Mouse (Mus musculus): ENCODE measurements at regions not wholly inside any gene's neighbourhood (a gene's known extent, or its start where the extent isn't known, plus 50 kb on each side); places are given as distances from the start of the nearest gene placed in this dataset.
A peak's percentile ranks its signal among the peaks of the same experiment; 100 is the strongest.

DNA sequence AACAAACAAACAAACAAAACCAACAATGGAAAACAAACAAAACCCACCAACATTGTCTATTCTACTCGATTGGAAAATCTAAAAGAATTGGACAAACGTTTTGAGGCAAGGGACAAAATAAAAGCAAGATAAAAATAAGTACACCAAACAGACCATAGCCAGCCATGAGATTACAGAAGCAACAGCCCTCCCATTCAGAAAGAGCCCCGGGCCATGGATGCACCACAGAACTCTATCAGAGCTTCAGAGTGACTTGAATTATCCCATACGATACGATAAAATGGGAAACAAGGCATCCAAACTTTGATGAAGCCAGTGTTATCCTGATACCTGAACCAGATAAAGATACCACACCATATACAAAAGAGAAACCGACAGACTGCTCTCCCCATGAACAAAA lies 68.7 kb downstream of the Npepl1 start:
- H3K9ac ChIP-seq, result no peak overlapping the region
- no peaks in the 10 kb centered on the region for H3K9me3 ChIP-seq
- no peaks in the 10 kb centered on the region for H3K4me1 ChIP-seq
- no peak overlapping the region for H3K4me2 ChIP-seq (replicated peaks)
- H3K36me3 ChIP-seq, result no peaks in the 10 kb centered on the region
- no peak for ATAC-seq (ENCODE audit: low FRiP score, low read depth)
- no peaks in the 10 kb centered on the region for H3K27me3 ChIP-seq
- no peak overlapping the region for H3K4me3 ChIP-seq
- no peak overlapping the region for H3K27ac ChIP-seq
- 80% methylated on average over 6 of the region's 6 CpGs for WGBS

DNA sequence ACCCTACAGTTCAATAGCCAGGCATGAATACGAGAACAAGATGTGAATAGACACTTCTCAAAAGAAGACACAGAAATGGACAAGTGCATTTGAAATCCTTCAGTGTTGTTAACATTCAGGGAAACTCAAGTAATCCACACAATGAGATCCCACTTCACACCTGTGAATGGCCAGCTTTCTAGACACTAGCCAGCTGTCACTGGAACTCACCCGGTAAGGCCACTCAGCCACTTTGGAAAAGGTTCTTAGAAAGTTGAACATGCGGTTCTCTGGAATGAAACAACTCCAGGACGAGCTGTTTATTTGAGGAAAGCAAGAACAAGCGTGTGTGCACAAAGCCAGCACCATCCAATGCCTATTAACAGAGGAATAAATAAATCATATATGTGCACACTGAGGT lies 74.6 kb downstream of the Npepl1 start:
- H3K4me1 ChIP-seq, result no peaks in the 10 kb centered on the region
- no peak overlapping the region for H3K27ac ChIP-seq
- no peaks in the 10 kb centered on the region for H3K36me3 ChIP-seq
- WGBS, result 78% methylated on average over 5 of the region's 5 CpGs
- no peaks in the 10 kb centered on the region for H3K27me3 ChIP-seq
- no peaks in the 10 kb centered on the region for H3K9me3 ChIP-seq
- H3K4me3 ChIP-seq, result no peak overlapping the region
- H3K4me2 ChIP-seq (replicated peaks), result no peak overlapping the region
- ATAC-seq (ENCODE audit: low FRiP score, low read depth), result no peak
- no peak overlapping the region for H3K9ac ChIP-seq

GRCm38 (mm10) chr2:174191071-174191470 lies 80.9 kb downstream of the Npepl1 start:
- Histone ChIP-seq H3K27me3 (no peaks in the 10 kb centered on the region), H3K9ac (no peak overlapping the region), H3K4me2 (replicated peaks) (no peak overlapping the region), H3K4me1 (no peaks in the 10 kb centered on the region), H3K36me3 (no peaks in the 10 kb centered on the region), H3K4me3 (no peak overlapping the region), H3K27ac (no peak overlapping the region), H3K9me3 (peaks cover 11% of the 10 kb centered on the region; the same call in 1 of the 2 replicates)
- WGBS, result 93% methylated on average over 2 of the region's 2 CpGs
- ATAC-seq (ENCODE audit: low FRiP score, low read depth), result no peak

- WGBS, result 69% methylated on average over 2 of the region's 2 CpGs
- ATAC-seq (ENCODE audit: low FRiP score, low read depth), result no peak
- H3K27me3 ChIP-seq, result no peaks in the 10 kb centered on the region
- H3K27ac ChIP-seq, result no peak overlapping the region
- H3K9me3 ChIP-seq, result peaks cover 11% of the 10 kb centered on the region; the same call in 1 of the 2 replicates
- no peaks in the 10 kb centered on the region for H3K36me3 ChIP-seq
- H3K4me2 ChIP-seq (replicated peaks), result no peak overlapping the region
- no peaks in the 10 kb centered on the region for H3K4me1 ChIP-seq
- H3K9ac ChIP-seq, result no peak overlapping the region
- H3K4me3 ChIP-seq, result no peak overlapping the region
Measured at GRCm38 (mm10) chr2:174191516-174191915, 81.4 kb downstream of the Npepl1 start.

DNA sequence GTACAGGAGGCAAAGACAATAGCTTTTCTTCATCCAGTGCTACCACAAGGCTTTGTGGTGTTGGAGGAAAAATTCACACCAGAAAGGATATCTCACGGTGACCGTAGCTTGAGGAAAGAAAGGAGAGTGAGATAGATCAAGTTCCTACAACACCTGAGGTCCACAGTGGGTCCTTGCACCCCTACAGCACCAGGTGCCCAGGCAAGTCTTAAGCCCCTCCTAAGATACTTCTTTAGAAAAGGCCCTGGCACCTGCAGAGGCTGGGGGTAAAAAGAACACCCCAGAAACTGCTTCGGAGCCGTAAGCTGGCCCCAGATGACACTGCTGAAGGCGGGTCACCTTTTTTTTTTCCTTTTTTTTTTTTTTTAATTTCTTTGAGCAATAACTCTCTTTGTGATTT lies 81.9 kb downstream of the Npepl1 start:
- Histone ChIP-seq H3K36me3 (no peaks in the 10 kb centered on the region), H3K4me3 (no peak overlapping the region), H3K9ac (no peak overlapping the region), H3K9me3 (peaks cover 11% of the 10 kb centered on the region; the same call in 1 of the 2 replicates), H3K4me1 (no peaks in the 10 kb centered on the region), H3K27me3 (no peaks in the 10 kb centered on the region), H3K4me2 (replicated peaks) (no peak overlapping the region), H3K27ac (no peak overlapping the region)
- ATAC-seq (ENCODE audit: low FRiP score, low read depth), result no peak
- WGBS, result 86% methylated on average over 5 of the region's 5 CpGs

- H3K9me3 ChIP-seq, result peaks cover 11% of the 10 kb centered on the region; the same call in 1 of the 2 replicates
- 60% methylated on average over 5 of the region's 5 CpGs for WGBS
- no peak for ATAC-seq (ENCODE audit: low FRiP score, low read depth)
Measured at GRCm38 (mm10) chr2:174193506-174193905, 83.4 kb downstream of the Npepl1 start.

GRCm38 (mm10) chr2:174195651-174196050 lies 85.5 kb downstream of the Npepl1 start:
- no peaks in the 10 kb centered on the region for H3K36me3 ChIP-seq
- no peak for ATAC-seq (ENCODE audit: low FRiP score, low read depth)
- WGBS, result 93% methylated on average over 1 of the region's 1 CpGs
- no peak overlapping the region for H3K4me2 ChIP-seq (replicated peaks)
- H3K27ac ChIP-seq, result no peak overlapping the region
- no peak overlapping the region for H3K4me3 ChIP-seq
- peaks cover 7% of the 10 kb centered on the region for H3K4me1 ChIP-seq
- H3K27me3 ChIP-seq, result no peaks in the 10 kb centered on the region
- peaks cover 10% of the 10 kb centered on the region; the same call in 1 of the 2 replicates for H3K9me3 ChIP-seq
- no peak overlapping the region for H3K9ac ChIP-seq

More at GRCm38 (mm10) chr2:174193506-174193905, 83.4 kb downstream of the Npepl1 start:
- H3K4me3 ChIP-seq, result no peak overlapping the region
- H3K36me3 ChIP-seq, result no peaks in the 10 kb centered on the region
- H3K27me3 ChIP-seq, result no peaks in the 10 kb centered on the region
- H3K27ac ChIP-seq, result no peak overlapping the region
- no peaks in the 10 kb centered on the region for H3K4me1 ChIP-seq
- no peak overlapping the region for H3K9ac ChIP-seq
- no peak overlapping the region for H3K4me2 ChIP-seq (replicated peaks)

DNA sequence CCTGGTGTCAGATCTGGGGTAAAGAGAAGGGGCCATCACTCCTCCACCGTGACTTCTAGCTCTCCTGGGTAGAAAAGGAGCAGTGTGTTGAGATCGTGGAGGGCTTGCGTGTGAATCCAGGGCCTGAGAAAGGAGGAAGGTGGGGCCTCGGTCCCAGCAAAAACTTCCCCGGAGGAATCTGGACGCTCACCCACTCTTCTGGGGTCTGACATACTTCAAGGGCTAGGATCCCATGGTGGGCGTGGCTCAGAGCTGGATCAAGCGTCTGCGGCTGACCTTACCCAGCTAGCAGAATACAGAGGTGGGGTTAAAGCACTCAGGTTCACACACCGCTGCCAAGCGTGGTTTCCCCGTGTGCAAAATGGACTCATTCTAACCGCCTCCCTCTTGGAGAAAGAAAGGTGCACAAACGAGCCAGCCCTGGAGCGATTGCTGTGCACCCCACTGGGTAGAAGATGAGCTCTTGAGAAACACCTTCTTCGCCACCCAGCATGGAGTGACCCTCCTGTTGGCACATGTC lies 86.6 kb downstream of the Npepl1 start:
- H3K27me3 ChIP-seq, result no peaks in the 10 kb centered on the region
- H3K4me1 ChIP-seq, result peaks cover 8% of the 10 kb centered on the region
- H3K27ac ChIP-seq, result no peak overlapping the region
- H3K4me2 ChIP-seq (replicated peaks), result no peak overlapping the region
- no peaks in the 10 kb centered on the region; the same call in 1 of the 2 replicates for H3K9me3 ChIP-seq
- H3K36me3 ChIP-seq, result no peaks in the 10 kb centered on the region
- ATAC-seq (ENCODE audit: low FRiP score, low read depth), result no peak
- 85% methylated on average over 16 of the region's 16 CpGs for WGBS
- H3K4me3 ChIP-seq, result no peak overlapping the region
- H3K9ac ChIP-seq, result no peak overlapping the region

DNA sequence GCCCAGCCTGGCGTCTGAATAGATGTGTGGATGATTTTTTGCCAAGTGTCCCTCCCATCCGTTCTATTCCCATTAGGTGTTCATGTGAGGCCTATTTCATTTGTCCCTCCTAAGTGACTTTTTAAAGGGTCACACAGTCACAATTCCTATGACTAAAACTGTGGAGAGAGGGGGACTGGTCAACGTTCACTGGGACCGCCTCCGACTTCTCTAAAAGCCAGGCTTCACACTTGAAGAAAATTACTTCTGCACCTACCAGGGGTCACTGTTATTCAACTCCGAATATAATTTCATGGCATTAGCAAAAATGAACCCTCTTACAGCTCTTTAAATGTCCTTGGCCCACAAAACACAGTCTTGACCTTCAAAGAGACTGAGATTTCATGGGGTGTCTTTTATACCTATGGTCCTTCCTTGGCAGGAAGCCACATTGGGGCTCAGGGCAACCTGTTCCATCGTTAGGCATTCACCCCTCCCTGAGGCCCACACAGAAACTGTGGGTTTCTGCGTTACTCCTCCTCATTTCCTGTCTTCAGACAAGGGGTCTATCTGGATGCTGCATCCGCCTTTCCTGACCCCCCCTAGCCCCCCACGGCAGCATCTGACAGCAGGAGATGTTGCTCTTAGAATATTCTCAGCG lies 86.7 kb upstream of the Gnas start:
- H3K4me1 ChIP-seq, result peaks cover 8% of the 10 kb centered on the region
- H3K9ac ChIP-seq, result no peak overlapping the region
- H3K9me3 ChIP-seq, result no peaks in the 10 kb centered on the region
- no peak overlapping the region for H3K4me3 ChIP-seq
- H3K4me2 ChIP-seq (replicated peaks), result no peak overlapping the region
- H3K36me3 ChIP-seq, result no peaks in the 10 kb centered on the region
- no peaks in the 10 kb centered on the region for H3K27me3 ChIP-seq
- WGBS, result 80% methylated on average over 11 of the region's 11 CpGs
- no peak for ATAC-seq (ENCODE audit: low FRiP score, low read depth)
- H3K27ac ChIP-seq, result no peak overlapping the region

- ATAC-seq (ENCODE audit: low FRiP score, low read depth), result no peak
- Histone ChIP-seq H3K27ac (no peak overlapping the region), H3K4me1 (peaks cover 8% of the 10 kb centered on the region), H3K27me3 (no peaks in the 10 kb centered on the region), H3K9me3 (no peaks in the 10 kb centered on the region), H3K4me3 (no peak overlapping the region), H3K9ac (no peak overlapping the region), H3K36me3 (no peaks in the 10 kb centered on the region), H3K4me2 (replicated peaks) (no peak overlapping the region)
- WGBS, result 86% methylated on average over 7 of the region's 7 CpGs
Measured at GRCm38 (mm10) chr2:174198406-174198971, 85.6 kb upstream of the Gnas start.

DNA sequence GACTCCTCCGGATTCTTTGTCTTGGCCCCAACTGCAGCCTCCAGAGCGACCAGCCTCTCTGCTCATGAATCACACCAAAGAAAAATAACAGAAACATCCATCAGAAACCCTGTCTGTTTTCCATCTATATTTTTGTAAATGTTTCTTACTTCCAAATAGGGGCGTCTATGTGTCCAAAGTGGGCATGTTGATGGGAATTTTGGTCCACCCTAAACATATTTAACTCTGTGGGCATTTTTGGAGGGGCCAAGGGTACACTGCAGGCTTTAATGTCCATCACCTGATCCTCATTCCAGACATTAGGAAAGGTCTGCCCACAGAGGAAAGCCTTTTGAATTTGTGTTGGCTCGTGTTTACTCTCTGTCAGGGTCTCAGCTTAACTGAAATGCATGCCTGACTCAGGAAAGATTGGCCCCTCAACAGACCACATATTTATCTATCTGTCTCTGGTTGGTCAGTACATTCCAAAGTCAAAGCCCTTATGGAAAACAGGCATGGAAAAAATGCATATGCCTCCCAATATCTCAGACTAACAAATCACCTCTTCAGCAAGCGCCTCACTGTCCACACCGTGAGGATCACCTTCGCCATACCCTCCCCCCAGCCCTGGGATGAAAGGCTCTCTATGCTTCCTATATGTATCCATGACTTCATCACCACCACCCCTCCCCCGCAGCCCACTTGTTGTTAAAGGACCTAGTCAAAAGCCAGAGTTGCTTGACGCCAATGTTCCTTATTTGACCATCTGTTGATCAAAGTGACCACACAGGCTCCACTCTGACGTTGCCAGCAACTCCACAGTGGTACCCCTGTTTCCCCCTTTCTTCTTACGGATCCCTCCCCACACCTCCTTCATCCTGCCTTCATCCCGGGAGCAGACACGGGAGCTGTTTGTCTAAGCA lies 83.9 kb upstream of the Gnas start:
- ATAC-seq (ENCODE audit: low FRiP score, low read depth), result peak; percentile 77
- peak overlapping the region; percentile 67 for H3K27ac ChIP-seq
- no peak overlapping the region for H3K4me3 ChIP-seq
- no peaks in the 10 kb centered on the region for H3K27me3 ChIP-seq
- peaks cover 8% of the 10 kb centered on the region for H3K4me1 ChIP-seq
- H3K4me2 ChIP-seq (replicated peaks), result peak overlapping the region; percentile 1; the same call in 1 of the 2 replicates
- H3K9me3 ChIP-seq, result no peaks in the 10 kb centered on the region
- WGBS, result 37% methylated on average over 13 of the region's 13 CpGs
- H3K36me3 ChIP-seq, result no peaks in the 10 kb centered on the region
- H3K9ac ChIP-seq, result no peak overlapping the region

DNA sequence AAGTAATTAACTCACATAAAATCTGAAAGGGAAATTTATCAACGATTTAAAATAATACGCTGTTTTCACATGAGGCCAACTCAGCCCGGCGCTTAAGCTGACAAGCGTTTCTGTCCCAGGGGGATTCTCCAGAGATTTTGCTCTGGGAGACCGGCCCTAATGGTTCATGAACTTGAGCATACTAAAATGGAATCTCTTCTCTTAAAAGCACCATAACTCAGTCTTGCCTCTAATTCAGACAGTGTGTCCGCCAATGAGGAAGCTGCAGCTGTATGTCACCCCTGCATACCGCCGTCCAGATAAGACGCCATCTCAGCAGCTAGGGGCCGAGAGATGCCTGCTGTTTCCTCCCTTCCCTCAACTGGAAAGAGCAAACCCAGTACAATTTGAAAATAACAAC lies 80.7 kb upstream of the Gnas start:
- WGBS, result 83% methylated on average over 11 of the region's 11 CpGs

More for the DNA sequence above, 80.7 kb upstream of the Gnas start:
- H3K27me3 ChIP-seq, result no peaks in the 10 kb centered on the region
- H3K27ac ChIP-seq, result no peak overlapping the region
- ATAC-seq (ENCODE audit: low FRiP score, low read depth), result no peak
- H3K4me1 ChIP-seq, result peaks cover 8% of the 10 kb centered on the region
- no peaks in the 10 kb centered on the region for H3K36me3 ChIP-seq
- H3K9ac ChIP-seq, result no peak overlapping the region
- H3K9me3 ChIP-seq, result no peaks in the 10 kb centered on the region
- no peak overlapping the region for H3K4me3 ChIP-seq
- H3K4me2 ChIP-seq (replicated peaks), result no peak overlapping the region
